Mouse (Mus musculus) CH12.LX (cell line): ENCODE measurements around the gene Drc7. TPM values are rescaled to one million over a fixed set of nuclear protein-coding genes. Genes with fewer than 3 reads are reported as not detected.

ENCODE experiments used
- DNase-seq: peaks from one replicate; pipeline ENCODE4 v3.0.0-alpha.2; 2013; ENCODE audit errors: extremely low read depth
- H3K27ac ChIP-seq: 2 replicates; pipeline ENCODE4 v1.5.1; 2012; ENCODE audit warnings: low read depth, mild to moderate bottlenecking, control low read depth, moderate library complexity; ENCODE audit not compliant: insufficient read depth
- H3K27me3 ChIP-seq: replicated peaks from 2 replicates; pipeline ENCODE3; 2012; ENCODE audit warnings: inconsistent platforms
- H3K36me3 ChIP-seq, 2 experiments: replicated peaks in 1 of 2; 2 replicates each; pipeline versions ENCODE3 to v1.6.1; 2012; ENCODE audit warnings: inconsistent platforms in 1 of 2, low read length in 1 of 2, mild to moderate bottlenecking in 1 of 2, mixed read lengths in 1 of 2, moderate library complexity in 1 of 2; ENCODE audit not compliant: control insufficient read depth in 1 of 2, insufficient read depth in 1 of 2
- H3K4me1 ChIP-seq, 2 experiments: 2 replicates each; pipeline ENCODE4 v1.6.1; 2012; ENCODE audit warnings: inconsistent platforms in 1 of 2, moderate library complexity in 1 of 2; ENCODE audit not compliant: insufficient read depth in 2 of 2, control insufficient read depth in 1 of 2
- H3K4me2 ChIP-seq: 2 replicates; pipeline ENCODE4 v1.6.1; 2012; ENCODE audit warnings: low read depth, mild to moderate bottlenecking, control low read depth; ENCODE audit not compliant: poor library complexity, insufficient read depth, severe bottlenecking
- H3K4me3 ChIP-seq, 3 experiments: fragments of 150-350 bp in 1 of 3; sonication (generic) in 1 of 3; replicated peaks in 1 of 3; 2 replicates each; pipeline versions ENCODE3 to v1.5.1; 2011 to 2012; ENCODE audit warnings: low read depth in 2 of 3, low read length in 2 of 3, mild to moderate bottlenecking in 2 of 3, moderate library complexity in 2 of 3, control low read depth in 1 of 3, improper control_type of control experiment in 1 of 3, inconsistent platforms in 1 of 3, mixed read lengths in 1 of 3; ENCODE audit not compliant: poor library complexity in 1 of 3
- H3K79me2 ChIP-seq: replicated peaks from 2 replicates; pipeline ENCODE4 v1.6.1; 2012; ENCODE audit warnings: mild to moderate bottlenecking, moderate library complexity; ENCODE audit not compliant: control insufficient read depth, poor library complexity, insufficient read depth, severe bottlenecking; ENCODE audit errors: extremely low read depth
- H3K9ac ChIP-seq: 2 replicates; pipeline ENCODE4 v1.6.1; 2012; ENCODE audit warnings: low read depth, mild to moderate bottlenecking, control low read depth, moderate library complexity; ENCODE audit not compliant: insufficient read depth
- H3K9me3 ChIP-seq: replicated peaks from 2 replicates; pipeline ENCODE3; 2012; ENCODE audit warnings: low read length, inconsistent platforms, mixed read lengths
- BHLHE40 ChIP-seq: IDR thresholded peaks from 2 replicates; pipeline ENCODE4 v1.6.1; 2011; ENCODE audit warnings: mild to moderate bottlenecking, low read depth, low read length, improper control_type of control experiment
- CHD1 ChIP-seq: IDR thresholded peaks from 2 replicates; pipeline ENCODE4 v1.6.1; 2012; ENCODE audit warnings: low read depth, low read length, improper control_type of control experiment, inconsistent platforms
- CTCF ChIP-seq, 2 experiments: IDR thresholded peaks in 1 of 2; conservative IDR thresholded peaks in 1 of 2; 2 replicates each; pipeline ENCODE4 v1.5.1; 2011 to 2012; ENCODE audit warnings: low read depth in 2 of 2, low read length in 2 of 2, improper control_type of control experiment in 1 of 2, inconsistent platforms in 1 of 2, mild to moderate bottlenecking in 1 of 2, moderate library complexity in 1 of 2
- E2F4 ChIP-seq: IDR thresholded peaks from 2 replicates; pipeline ENCODE4 v1.6.1; 2011; ENCODE audit warnings: low read depth, low read length, improper control_type of control experiment; ENCODE audit not compliant: insufficient replicate concordance
- MAZ ChIP-seq: IDR thresholded peaks from 2 replicates; pipeline ENCODE4 v1.6.1; 2012; ENCODE audit warnings: low read depth, mild to moderate bottlenecking, inconsistent platforms, low read length, improper control_type of control experiment, moderate library complexity
- MXI1 ChIP-seq: IDR thresholded peaks from 2 replicates; pipeline ENCODE4 v1.6.1; 2011; ENCODE audit warnings: mild to moderate bottlenecking, low read depth, low read length, improper control_type of control experiment
- MYC ChIP-seq: IDR thresholded peaks from 2 replicates; pipeline ENCODE4 v1.6.1; 2011; ENCODE audit warnings: low read depth, mild to moderate bottlenecking, improper control_type of control experiment, low read length
- PAX5 ChIP-seq: IDR thresholded peaks from 2 replicates; pipeline ENCODE4 v1.6.1; 2012; ENCODE audit warnings: low read length, inconsistent platforms, mixed read lengths
- POLR2AphosphoS2 ChIP-seq: IDR thresholded peaks from 2 replicates; pipeline ENCODE4 v1.6.1; 2011; ENCODE audit warnings: low read depth, low read length, improper control_type of control experiment
- RCOR1 ChIP-seq: conservative IDR thresholded peaks from 2 replicates; pipeline ENCODE4 v1.6.1; 2012; ENCODE audit warnings: low read depth, mild to moderate bottlenecking, inconsistent platforms, low read length, improper control_type of control experiment
- USF2 ChIP-seq: conservative IDR thresholded peaks from 2 replicates; pipeline ENCODE4 v1.6.1; 2011; ENCODE audit warnings: low read depth, low read length, improper control_type of control experiment
- ZC3H11A ChIP-seq: IDR thresholded peaks from 2 replicates; pipeline ENCODE4 v1.6.1; 2012; ENCODE audit warnings: low read depth, mild to moderate bottlenecking, inconsistent platforms, low read length, improper control_type of control experiment
- ZKSCAN1 ChIP-seq: IDR thresholded peaks from 2 replicates; pipeline ENCODE4 v1.6.1; 2012; ENCODE audit warnings: low read depth, inconsistent platforms, low read length, improper control_type of control experiment, borderline replicate concordance
- dilution Hi-C: fragments of 300-500 bp; cut with MboI; formaldehyde crosslinking; loops from 2 replicates; pipeline ENCODE4 v1.14.3; 2020; ENCODE audit warnings: low sequenced_read_pairs; ENCODE audit not compliant: extremely low pct_unique_long_range_greater_than_20kb, extremely low pct_ligation_motif_present
- in situ Hi-C: fragments of 300-500 bp; cut with MboI; formaldehyde crosslinking; loops from 3 replicates; pipeline ENCODE4 v1.14.3; 2019; ENCODE audit warnings: low sequenced_read_pairs, low pct_ligation_motif_present, low pct_unique_long_range_greater_than_20kb, mixed read lengths
- polyA plus RNA-seq: library from polyadenylated mRNA; unstranded; fragments of >175 nt; gene quantifications from 2 replicates; pipeline ENCODE4 v1.2.1, GENCODE M21; 2012; ENCODE audit warnings: low read depth; ENCODE audit not compliant: insufficient read length
- total RNA-seq, 2 experiments: library from RNA; depleted of rRNA; stranded (reverse); fragments of 300-350 nt in 1 of 2; fragments of >200 nt in 1 of 2; gene quantifications; 2 replicates each; pipeline ENCODE4 v1.2.3; 2012 to 2014

The Drc7 gene
- total and polyA plus RNA-seq, 3 experiments = not detected

- in situ Hi-C loops = no loop called here
These were observed 36.8 kb upstream of the Drc7 start for GRCm38 (mm10) chr8:95017969-95018635.

GRCm38 (mm10) chr8:95020293-95020777 is 34.6 kb upstream of the Drc7 start:
- in situ Hi-C loops (no loop called here), dilution Hi-C loops (no loop called here)
- H3K79me2 ChIP-seq = no peaks in the 10 kb centered on the region
- H3K9ac ChIP-seq = no peak overlapping the region
- no peak overlapping the region for H3K4me2 ChIP-seq
- H3K9me3 ChIP-seq = peaks cover 2% of the 10 kb centered on the region
- no peak overlapping the region for H3K27ac ChIP-seq
- H3K27me3 ChIP-seq = peaks cover 79% of the 10 kb centered on the region
- no peak for DNase-seq
- H3K4me1 ChIP-seq = no peaks in the 10 kb centered on the region
- H3K4me3 ChIP-seq = no peak overlapping the region
- TF ChIP-seq ZC3H11A (no peak), ZKSCAN1 (no peak), MXI1 (no peak), BHLHE40 (no peak), USF2 (no peak), POLR2AphosphoS2 (no peak), CTCF (conservative IDR thresholded peaks at IDR 0.05 in 1 of 2, IDR thresholded peaks at IDR 0.05 in 1 of 2; ENCODE audit: low read depth in 2 of 2, low read length in 2 of 2) (no peak), E2F4 (no peak)
- TF ChIP-seq, all 38 proteins: peak for 0
- no peaks in the 10 kb centered on the region for H3K36me3 ChIP-seq

More at GRCm38 (mm10) chr8:95017969-95018635, 36.8 kb upstream of the Drc7 start:
- H3K9me3 ChIP-seq = no peaks in the 10 kb centered on the region
- dilution Hi-C loops = no loop called here
- H3K36me3 ChIP-seq = no peaks in the 10 kb centered on the region
- H3K4me2 ChIP-seq = no peak overlapping the region
- H3K27ac ChIP-seq = no peak overlapping the region
- H3K27me3 ChIP-seq = peaks cover 67% of the 10 kb centered on the region
- TF ChIP-seq RCOR1 (no peak), MAZ (no peak), ZC3H11A (no peak), ZKSCAN1 (no peak), PAX5 (no peak)
- no peak overlapping the region for H3K9ac ChIP-seq
- H3K4me3 ChIP-seq = no peak overlapping the region
- H3K4me1 ChIP-seq = no peaks in the 10 kb centered on the region
- no peak for DNase-seq
- H3K79me2 ChIP-seq = no peaks in the 10 kb centered on the region

DNA sequence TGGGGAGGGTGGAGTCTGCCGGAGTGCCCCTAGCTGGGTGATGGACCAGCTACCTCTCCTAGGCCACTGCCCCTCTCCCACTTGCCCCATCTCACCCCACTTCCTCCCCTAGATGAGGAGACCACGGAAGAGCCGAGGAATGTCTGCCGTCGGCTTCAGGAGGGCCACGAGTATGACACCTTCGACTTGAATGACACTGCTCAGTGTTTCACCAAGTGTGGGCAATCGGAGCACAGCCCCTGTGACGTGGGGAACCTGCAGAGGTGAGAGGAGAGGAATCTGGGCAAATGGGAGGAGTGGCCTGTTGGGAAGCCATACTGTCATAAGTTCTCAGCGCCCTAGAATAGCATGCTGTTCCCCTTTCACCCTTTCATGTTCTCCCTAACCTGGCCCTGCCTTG is 34.1 kb upstream of the Drc7 start:
- Histone ChIP-seq H3K4me3 (no peak overlapping the region), H3K79me2 (no peaks in the 10 kb centered on the region), H3K4me2 (no peak overlapping the region), H3K27me3 (peaks cover 78% of the 10 kb centered on the region), H3K9me3 (peaks cover 6% of the 10 kb centered on the region), H3K9ac (no peak overlapping the region), H3K4me1 (no peaks in the 10 kb centered on the region), H3K27ac (no peak overlapping the region), H3K36me3 (no peaks in the 10 kb centered on the region)
- TF ChIP-seq USF2 = no peak
- TF ChIP-seq MYC = no peak
- no peak for TF ChIP-seq CHD1
- dilution Hi-C loops = no loop called here
- DNase-seq = no peak
- in situ Hi-C loops = no loop called here
